Mouse (Mus musculus) heart, adult 2 months (tissue): ENCODE results near the gene Akr1d1.

Experiments used
- CTCF ChIP-seq: fragments of 200-600 bp; IDR thresholded peaks from 2 replicates; pipeline ENCODE4 v1.8.1; 2022; ENCODE audit warnings: antibody characterized with exemption, mild to moderate bottlenecking, moderate library complexity
- POLR2A ChIP-seq: fragments of 200-500 bp; IDR thresholded peaks from 2 replicates; pipeline ENCODE4 v1.6.1; 2011; ENCODE audit warnings: mild to moderate bottlenecking, low read depth, low read length, control low read depth; ENCODE audit not compliant: insufficient read depth

DNA sequence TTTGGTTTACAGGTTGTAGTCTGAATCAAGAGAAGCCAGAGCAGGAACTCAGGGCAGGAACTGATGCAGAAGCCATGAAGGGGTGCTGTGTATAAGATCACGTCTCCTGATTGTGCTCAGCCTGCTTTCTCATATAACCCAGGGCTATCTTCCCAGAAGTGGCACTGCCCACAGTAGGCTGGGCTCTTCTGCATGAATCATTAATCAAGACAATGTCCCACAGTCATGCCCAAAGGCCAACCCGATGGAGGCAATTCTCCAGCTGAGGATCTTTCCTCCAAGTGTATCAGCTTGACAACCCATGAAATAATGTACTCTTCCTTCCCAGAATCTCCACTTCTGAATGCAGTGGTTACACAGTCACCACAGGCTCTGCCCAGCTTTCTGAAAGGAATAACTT is 24.4 kb upstream of the Akr1d1 start:
- TF ChIP-seq CTCF: no peak
- TF ChIP-seq POLR2A: no peak
